Mouse (Mus musculus): ENCODE measurements around the gene Abtb2. TPM values are rescaled to one million over a fixed set of nuclear protein-coding genes. Genes with fewer than 3 reads are reported as not detected.
A peak's percentile ranks its signal among the peaks of the same experiment; 100 is the strongest.

The Abtb2 gene
- total RNA-seq, 1 experiment from 2014 or later, result 0.41 TPM

- ATAC-seq (replicated peaks; ENCODE audit: low read depth, poor library complexity, severe bottlenecking), result no peak
Observed at GRCm38 (mm10) chr2:103609499-103609898, 43.4 kb downstream of the Abtb2 start.

- no peak for ATAC-seq (replicated peaks; ENCODE audit: low read depth, poor library complexity, severe bottlenecking)
Observed at GRCm38 (mm10) chr2:103610831-103611535, 44.9 kb downstream of the Abtb2 start.

GRCm38 (mm10) chr2:103613865-103614264 is 47.8 kb downstream of the Abtb2 start:
- ATAC-seq (replicated peaks; ENCODE audit: low read depth, poor library complexity, severe bottlenecking), result no peak

GRCm38 (mm10) chr2:103615028-103615427 is 48.9 kb downstream of the Abtb2 start:
- peak; percentile 69 for ATAC-seq (replicated peaks; ENCODE audit: low read depth, poor library complexity, severe bottlenecking)

GRCm38 (mm10) chr2:103618407-103618806 is 52.3 kb downstream of the Abtb2 start:
- no peak for ATAC-seq (replicated peaks; ENCODE audit: low read depth, poor library complexity, severe bottlenecking)

- no peak for ATAC-seq (replicated peaks; ENCODE audit: low read depth, poor library complexity, severe bottlenecking)
Observed at GRCm38 (mm10) chr2:103622950-103623349, 56.8 kb downstream of the Abtb2 start.

GRCm38 (mm10) chr2:103625349-103625932 is 59.3 kb downstream of the Abtb2 start:
- ATAC-seq (replicated peaks; ENCODE audit: low read depth, poor library complexity, severe bottlenecking), result no peak

GRCm38 (mm10) chr2:103627101-103627500 is 61.0 kb downstream of the Abtb2 start:
- 0 out of 2 replicates have a peak, but pooled peaks have one; percentile 11 for ATAC-seq (replicated peaks; ENCODE audit: low read depth, poor library complexity, severe bottlenecking)

GRCm38 (mm10) chr2:103629956-103630355 is 63.8 kb downstream of the Abtb2 start:
- no peak for ATAC-seq (replicated peaks; ENCODE audit: low read depth, poor library complexity, severe bottlenecking)

- ATAC-seq (replicated peaks; ENCODE audit: low read depth, poor library complexity, severe bottlenecking), result no peak
Observed at GRCm38 (mm10) chr2:103631293-103631717, 65.2 kb downstream of the Abtb2 start.

GRCm38 (mm10) chr2:103632136-103632925 is 66.2 kb downstream of the Abtb2 start:
- ATAC-seq (replicated peaks; ENCODE audit: low read depth, poor library complexity, severe bottlenecking), result no peak

GRCm38 (mm10) chr2:103632926-103633250 is 66.8 kb downstream of the Abtb2 start:
- no peak for ATAC-seq (replicated peaks; ENCODE audit: low read depth, poor library complexity, severe bottlenecking)

GRCm38 (mm10) chr2:103635731-103636487 is 69.8 kb downstream of the Abtb2 start:
- peak; percentile 27; the same call in 1 of the 2 replicates for ATAC-seq (replicated peaks; ENCODE audit: low read depth, poor library complexity, severe bottlenecking)

- no peak for ATAC-seq (replicated peaks; ENCODE audit: low read depth, poor library complexity, severe bottlenecking)
Observed at GRCm38 (mm10) chr2:103637385-103637784, 71.3 kb downstream of the Abtb2 start.

- ATAC-seq (replicated peaks; ENCODE audit: low read depth, poor library complexity, severe bottlenecking), result peak; percentile 38
Observed at GRCm38 (mm10) chr2:103637943-103638342, 71.8 kb downstream of the Abtb2 start.

GRCm38 (mm10) chr2:103639701-103640100 is 73.6 kb downstream of the Abtb2 start:
- ATAC-seq (replicated peaks; ENCODE audit: low read depth, poor library complexity, severe bottlenecking), result no peak

GRCm38 (mm10) chr2:103640861-103641260 is 74.8 kb downstream of the Abtb2 start:
- no peak for ATAC-seq (replicated peaks; ENCODE audit: low read depth, poor library complexity, severe bottlenecking)

- no peak for ATAC-seq (replicated peaks; ENCODE audit: low read depth, poor library complexity, severe bottlenecking)
Observed at GRCm38 (mm10) chr2:103643584-103644211, 77.6 kb downstream of the Abtb2 start.

GRCm38 (mm10) chr2:103644418-103644817 is 78.3 kb downstream of the Abtb2 start:
- no peak for ATAC-seq (replicated peaks; ENCODE audit: low read depth, poor library complexity, severe bottlenecking)

- no peak for ATAC-seq (replicated peaks; ENCODE audit: low read depth, poor library complexity, severe bottlenecking)
Observed at GRCm38 (mm10) chr2:103650314-103650879, 84.3 kb downstream of the Abtb2 start.

All from common myeloid progenitor, adult 5-6 weeks (primary cell).